Mouse (Mus musculus): ENCODE measurements around the gene Plcb4. TPM values are rescaled to one million over a fixed set of nuclear protein-coding genes. Genes with fewer than 3 reads are reported as not detected.

The Plcb4 gene
- total RNA-seq, 1 experiment: 24.0 TPM

- in situ Hi-C loops (cut with MboI; ENCODE audit: low sequenced_read_pairs in 2 of 2, unreplicated experiment in 2 of 2): no loop called here
These were observed 230.0 kb downstream of the Plcb4 start for GRCm38 (mm10) chr2:135888767-135889166.

GRCm38 (mm10) chr2:135890083-135890482, 231.3 kb downstream of the Plcb4 start:
- peak; percentile 16 for DNase-seq (ENCODE audit: low read depth, low spot score)
- Histone ChIP-seq H3K4me1 (ENCODE audit: control insufficient read depth in 2 of 2, insufficient read depth in 2 of 2, low read length in 2 of 2, poor library complexity in 1 of 2) (peaks cover 0 to 5% of the 10 kb centered on the region in 2 experiments; a peak in 2 of 4 replicates), H3K9me3 (ENCODE audit: control insufficient read depth, insufficient read depth, low read depth, low read length) (no peaks in the 10 kb centered on the region), H3K9ac (ENCODE audit: insufficient read depth, low read depth, low read length, poor library complexity, severe bottlenecking) (no peak overlapping the region), H3K4me3 (ENCODE audit: insufficient read depth in 1 of 2, low read depth in 1 of 2, low read length in 2 of 2, poor library complexity in 1 of 2, severe bottlenecking in 1 of 2) (no peak overlapping the region), H3K27ac (ENCODE audit: insufficient read depth, low read depth, low read length, poor library complexity, severe bottlenecking) (no peak overlapping the region), H3K36me3 (ENCODE audit: control insufficient read depth, insufficient read depth, low read length, poor library complexity, severe bottlenecking) (no peaks in the 10 kb centered on the region)
- in situ Hi-C loops (cut with MboI; ENCODE audit: low sequenced_read_pairs in 2 of 2, unreplicated experiment in 2 of 2): no loop called here
- TF ChIP-seq MAFK (IDR thresholded peaks at IDR 0.05; ENCODE audit: insufficient read depth, low read depth, low read length) (no peak), CHD2 (IDR thresholded peaks at IDR 0.05; ENCODE audit: low read depth, low read length) (no peak), ZC3H11A (IDR thresholded peaks at IDR 0.05; ENCODE audit: borderline replicate concordance, low read depth, low read length) (0 out of 2 replicates have a peak, but pooled peaks have one; percentile 26), ZNF384 (IDR thresholded peaks at IDR 0.05; ENCODE audit: low read depth, low read length) (no peak), HCFC1 (IDR thresholded peaks at IDR 0.05; ENCODE audit: borderline replicate concordance, insufficient read depth, low read length) (no peak)

More at GRCm38 (mm10) chr2:135888767-135889166, 230.0 kb downstream of the Plcb4 start:
- H3K36me3 ChIP-seq (ENCODE audit: control insufficient read depth, insufficient read depth, low read length, poor library complexity, severe bottlenecking): no peaks in the 10 kb centered on the region
- H3K4me1 ChIP-seq (ENCODE audit: control insufficient read depth in 2 of 2, insufficient read depth in 2 of 2, low read length in 2 of 2, poor library complexity in 1 of 2): peaks cover 0 to 5% of the 10 kb centered on the region in 2 experiments; a peak in 2 of 4 replicates
- no peak overlapping the region for H3K4me3 ChIP-seq (ENCODE audit: insufficient read depth in 1 of 2, low read depth in 1 of 2, low read length in 2 of 2, poor library complexity in 1 of 2, severe bottlenecking in 1 of 2)
- TF ChIP-seq MAFK (IDR thresholded peaks at IDR 0.05; ENCODE audit: insufficient read depth, low read depth, low read length) (no peak), ZC3H11A (IDR thresholded peaks at IDR 0.05; ENCODE audit: borderline replicate concordance, low read depth, low read length) (no peak), CHD2 (IDR thresholded peaks at IDR 0.05; ENCODE audit: low read depth, low read length) (no peak), ZNF384 (IDR thresholded peaks at IDR 0.05; ENCODE audit: low read depth, low read length) (no peak)
- no peaks in the 10 kb centered on the region for H3K9me3 ChIP-seq (ENCODE audit: control insufficient read depth, insufficient read depth, low read depth, low read length)
- no peak overlapping the region for H3K27ac ChIP-seq (ENCODE audit: insufficient read depth, low read depth, low read length, poor library complexity, severe bottlenecking)
- no peak overlapping the region for H3K9ac ChIP-seq (ENCODE audit: insufficient read depth, low read depth, low read length, poor library complexity, severe bottlenecking)
- DNase-seq (ENCODE audit: low read depth, low spot score): no peak

- Histone ChIP-seq H3K9me3 (ENCODE audit: control insufficient read depth, insufficient read depth, low read depth, low read length) (no peaks in the 10 kb centered on the region), H3K4me1 (ENCODE audit: control insufficient read depth in 2 of 2, insufficient read depth in 2 of 2, low read length in 2 of 2, poor library complexity in 1 of 2) (peaks cover 0 to 5% of the 10 kb centered on the region in 2 experiments; a peak in 2 of 4 replicates), H3K4me3 (ENCODE audit: insufficient read depth in 1 of 2, low read depth in 1 of 2, low read length in 2 of 2, poor library complexity in 1 of 2, severe bottlenecking in 1 of 2) (no peak overlapping the region), H3K27ac (ENCODE audit: insufficient read depth, low read depth, low read length, poor library complexity, severe bottlenecking) (no peak overlapping the region), H3K36me3 (ENCODE audit: control insufficient read depth, insufficient read depth, low read length, poor library complexity, severe bottlenecking) (no peaks in the 10 kb centered on the region), H3K9ac (ENCODE audit: insufficient read depth, low read depth, low read length, poor library complexity, severe bottlenecking) (no peak overlapping the region)
- TF ChIP-seq HCFC1 (IDR thresholded peaks at IDR 0.05; ENCODE audit: borderline replicate concordance, insufficient read depth, low read length) (no peak), ZC3H11A (IDR thresholded peaks at IDR 0.05; ENCODE audit: borderline replicate concordance, low read depth, low read length) (no peak), ZNF384 (IDR thresholded peaks at IDR 0.05; ENCODE audit: low read depth, low read length) (no peak), MAFK (IDR thresholded peaks at IDR 0.05; ENCODE audit: insufficient read depth, low read depth, low read length) (no peak), CHD2 (IDR thresholded peaks at IDR 0.05; ENCODE audit: low read depth, low read length) (no peak)
- no peak for DNase-seq (ENCODE audit: low read depth, low spot score)
- in situ Hi-C loops (cut with MboI; ENCODE audit: low sequenced_read_pairs in 2 of 2, unreplicated experiment in 2 of 2): no loop called here
These were observed 232.3 kb downstream of the Plcb4 start for GRCm38 (mm10) chr2:135891097-135891496.

- peaks cover 0 to 5% of the 10 kb centered on the region in 2 experiments; a peak in 2 of 4 replicates for H3K4me1 ChIP-seq (ENCODE audit: control insufficient read depth in 2 of 2, insufficient read depth in 2 of 2, low read length in 2 of 2, poor library complexity in 1 of 2)
- H3K9ac ChIP-seq (ENCODE audit: insufficient read depth, low read depth, low read length, poor library complexity, severe bottlenecking): no peak overlapping the region
- in situ Hi-C loops (cut with MboI; ENCODE audit: low sequenced_read_pairs in 2 of 2, unreplicated experiment in 2 of 2): no loop called here
- no peaks in the 10 kb centered on the region for H3K36me3 ChIP-seq (ENCODE audit: control insufficient read depth, insufficient read depth, low read length, poor library complexity, severe bottlenecking)
- TF ChIP-seq MAFK (IDR thresholded peaks at IDR 0.05; ENCODE audit: insufficient read depth, low read depth, low read length) (no peak), HCFC1 (IDR thresholded peaks at IDR 0.05; ENCODE audit: borderline replicate concordance, insufficient read depth, low read length) (no peak), ZC3H11A (IDR thresholded peaks at IDR 0.05; ENCODE audit: borderline replicate concordance, low read depth, low read length) (no peak), ZNF384 (IDR thresholded peaks at IDR 0.05; ENCODE audit: low read depth, low read length) (no peak), CHD2 (IDR thresholded peaks at IDR 0.05; ENCODE audit: low read depth, low read length) (no peak)
- H3K27ac ChIP-seq (ENCODE audit: insufficient read depth, low read depth, low read length, poor library complexity, severe bottlenecking): no peak overlapping the region
- no peaks in the 10 kb centered on the region for H3K9me3 ChIP-seq (ENCODE audit: control insufficient read depth, insufficient read depth, low read depth, low read length)
- DNase-seq (ENCODE audit: low read depth, low spot score): peak; percentile 6
- H3K4me3 ChIP-seq (ENCODE audit: insufficient read depth in 1 of 2, low read depth in 1 of 2, low read length in 2 of 2, poor library complexity in 1 of 2, severe bottlenecking in 1 of 2): no peak overlapping the region
These were observed 232.9 kb downstream of the Plcb4 start for GRCm38 (mm10) chr2:135891686-135892085.
